Mouse (Mus musculus): ENCODE data around the gene Vasp.

Gene Vasp

DNA sequence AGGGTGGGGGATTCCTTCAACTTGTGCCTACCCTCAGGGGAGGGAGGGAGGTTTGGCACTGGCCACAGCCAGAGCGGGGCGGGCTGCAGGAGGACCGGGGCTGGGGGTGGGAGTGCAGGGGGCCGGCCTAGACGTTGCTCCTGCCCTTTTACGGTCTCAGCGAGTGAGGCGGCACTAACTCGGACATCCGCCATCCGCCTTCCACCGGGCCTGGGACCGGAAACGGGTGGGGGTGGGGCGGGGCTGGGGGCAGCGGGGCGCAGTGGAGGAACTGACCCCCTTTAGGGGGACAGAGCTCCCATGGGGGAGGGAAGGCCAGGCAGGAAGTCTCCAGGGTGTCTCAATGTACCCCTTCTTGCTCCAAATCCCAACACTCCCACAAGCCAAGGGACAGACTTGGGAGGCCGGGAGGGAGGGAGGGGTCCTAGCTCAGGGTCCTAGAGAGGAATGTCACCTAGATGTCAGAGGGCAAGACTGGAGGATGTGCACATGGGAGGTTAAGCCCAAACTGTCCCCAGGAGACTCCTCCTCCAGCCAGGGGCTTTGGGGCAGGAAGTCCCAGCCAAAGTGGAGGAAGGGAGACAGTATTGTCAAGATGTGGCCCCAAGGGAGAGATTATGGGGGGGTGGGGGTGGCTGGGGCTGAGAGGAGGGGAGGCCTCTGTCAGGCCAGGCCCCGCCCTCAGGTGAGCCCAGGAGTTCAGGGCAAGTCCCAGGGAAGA is 1.7 kb downstream of the Vasp start:
- no peak for DNase-seq

GRCm38 (mm10) chr7:19268993-19269681 is 2.5 kb downstream of the Vasp start:
- DNase-seq: no peak

DNA sequence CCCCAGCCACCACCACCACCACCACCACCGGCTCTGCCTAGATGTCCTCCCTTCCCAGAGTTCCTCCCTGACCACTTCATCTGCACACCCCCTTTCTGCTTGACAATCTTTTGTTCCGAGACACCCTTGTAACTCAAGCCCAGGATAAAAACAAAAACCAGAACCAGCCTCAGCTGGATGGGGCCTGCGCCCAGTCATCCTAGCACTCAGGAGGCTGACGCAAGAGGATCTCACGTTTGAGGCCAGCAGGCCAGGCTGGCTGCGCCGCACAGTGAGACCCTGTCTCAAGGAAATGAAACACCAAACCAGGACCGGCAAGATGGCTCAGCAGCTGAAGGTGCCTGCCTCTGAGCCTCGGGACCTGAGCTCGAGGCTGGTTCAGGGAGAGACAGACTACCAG is 4.6 kb downstream of the Vasp start:
- no peak for DNase-seq

GRCm38 (mm10) chr7:19265928-19266822 is 5.4 kb downstream of the Vasp start:
- DNase-seq: no peak

- DNase-seq: peak; percentile 55 to 58
These were observed 6.5 kb downstream of the Vasp start for GRCm38 (mm10) chr7:19265147-19265546.

- peak; percentile 42 to 44 for DNase-seq
These were observed 13.3 kb downstream of the Vasp start for GRCm38 (mm10) chr7:19258336-19258735.

DNA sequence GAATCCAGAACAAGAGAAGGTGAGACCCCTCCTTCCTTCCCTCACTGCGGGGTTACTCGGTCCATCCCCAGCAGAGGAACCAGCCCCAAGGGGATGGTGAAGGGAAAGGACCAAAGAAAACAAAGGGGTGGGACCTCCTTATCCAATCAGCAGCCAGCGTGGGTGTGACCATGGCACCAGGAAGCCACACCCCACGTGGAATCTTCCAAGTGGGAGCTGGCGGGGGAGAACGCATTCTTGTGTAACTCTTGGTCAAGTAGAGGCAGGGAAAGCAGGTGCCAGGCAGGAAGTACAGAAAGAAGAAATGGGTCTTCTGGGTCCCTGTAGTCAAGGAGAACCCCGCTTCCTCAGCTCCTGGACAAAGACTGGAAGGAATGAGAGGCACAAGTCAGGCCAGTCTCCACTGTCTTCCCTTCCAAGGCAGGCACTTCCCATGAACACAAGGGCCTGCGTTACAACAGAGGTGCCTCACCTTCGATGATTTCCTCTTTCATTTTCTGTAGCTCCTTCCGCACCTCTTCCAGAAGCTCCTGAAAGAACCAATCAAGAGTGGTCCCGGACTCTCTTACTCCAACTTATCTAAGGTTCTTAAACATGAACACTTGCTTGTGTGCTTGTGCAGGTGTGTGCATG is 14.1 kb downstream of the Vasp start:
- no peak for DNase-seq

DNA sequence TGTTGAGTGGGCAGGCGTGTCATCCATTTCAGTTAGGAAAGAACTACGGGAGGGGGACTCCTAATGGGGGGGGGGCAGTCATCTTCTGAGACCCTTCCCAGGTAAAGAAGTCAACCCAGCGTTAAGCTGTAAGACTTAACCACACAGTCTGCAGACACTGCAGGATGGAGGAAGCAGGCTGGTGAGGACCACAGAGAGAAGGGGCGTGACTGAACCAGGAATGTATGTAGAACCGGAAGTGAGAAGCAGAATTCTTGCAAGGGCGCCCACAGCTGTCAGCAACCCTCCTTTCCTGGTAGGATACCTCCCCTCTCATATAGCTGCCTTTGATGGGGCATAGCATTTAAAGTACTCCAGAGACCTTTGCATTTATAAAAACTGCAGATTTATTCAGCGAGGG is 15.1 kb downstream of the Vasp start:
- no peak for DNase-seq

GRCm38 (mm10) chr7:19255395-19255794 is 16.2 kb downstream of the Vasp start:
- no peak for DNase-seq

DNA sequence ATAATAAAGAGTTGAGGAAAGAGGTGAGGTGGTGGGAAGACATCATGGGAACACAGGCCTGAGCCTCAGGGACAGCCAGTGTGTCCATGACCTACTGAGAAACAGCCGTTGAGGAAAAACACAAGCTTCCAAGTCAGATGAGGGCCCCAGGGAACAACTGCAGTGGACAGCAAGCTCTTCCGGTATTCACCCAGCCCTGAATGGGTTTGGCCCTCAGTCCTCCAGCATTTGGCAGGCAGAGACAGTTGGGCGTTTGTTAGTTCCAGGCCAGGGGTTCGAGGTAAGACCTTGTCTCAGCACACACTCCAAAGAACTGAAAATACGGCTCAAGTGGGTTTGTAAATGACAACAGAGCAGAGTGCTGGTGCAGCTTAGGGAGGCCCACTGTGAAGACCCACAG is 18.2 kb downstream of the Vasp start:
- no peak for DNase-seq

DNA sequence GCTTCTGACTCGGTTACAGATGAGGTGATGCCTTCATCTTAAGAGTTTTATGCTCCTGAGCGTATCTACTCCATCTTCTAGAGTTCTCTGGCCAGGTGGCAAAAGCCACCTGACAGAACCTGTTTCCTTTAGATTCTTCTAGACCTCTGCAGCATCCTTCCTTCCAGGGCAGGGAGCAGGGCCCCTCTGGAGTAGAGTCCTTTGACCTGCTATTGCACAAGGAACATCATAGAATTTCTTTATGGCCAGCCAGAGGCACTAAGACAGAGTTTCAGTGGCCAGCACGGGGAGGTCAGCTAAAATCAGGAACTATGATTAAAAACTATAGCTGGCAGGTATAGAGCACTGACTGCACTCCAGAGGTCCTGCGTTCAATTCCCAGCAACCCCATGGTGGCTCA is 19.5 kb downstream of the Vasp start:
- no peak for DNase-seq

GRCm38 (mm10) chr7:19247511-19247910 is 24.1 kb downstream of the Vasp start:
- no peak for DNase-seq

GRCm38 (mm10) chr7:19246855-19247254 is 24.8 kb downstream of the Vasp start:
- DNase-seq: no peak

- no peak for DNase-seq
These were observed 26.5 kb downstream of the Vasp start for GRCm38 (mm10) chr7:19245083-19245482.

DNA sequence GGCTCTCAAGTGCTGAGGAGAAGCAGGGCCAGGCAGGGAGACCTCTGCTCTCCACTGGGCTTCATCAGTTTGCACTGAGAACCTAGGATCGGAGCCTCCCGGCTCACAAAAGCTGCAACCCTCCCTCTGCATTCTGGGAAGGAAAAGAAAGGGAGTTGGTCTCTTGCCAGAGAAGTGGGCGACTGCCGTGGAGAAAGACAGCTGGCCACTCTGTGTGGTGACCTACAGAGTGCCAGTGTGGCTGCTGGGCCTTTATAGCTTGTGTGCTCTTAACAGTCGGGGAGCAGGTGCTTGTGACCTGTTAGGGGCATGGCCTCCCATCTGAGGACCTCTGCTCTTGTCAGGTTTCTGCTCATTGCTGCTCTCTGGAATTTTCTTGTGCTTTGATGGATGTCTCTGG is 27.8 kb downstream of the Vasp start:
- no peak for DNase-seq

DNA sequence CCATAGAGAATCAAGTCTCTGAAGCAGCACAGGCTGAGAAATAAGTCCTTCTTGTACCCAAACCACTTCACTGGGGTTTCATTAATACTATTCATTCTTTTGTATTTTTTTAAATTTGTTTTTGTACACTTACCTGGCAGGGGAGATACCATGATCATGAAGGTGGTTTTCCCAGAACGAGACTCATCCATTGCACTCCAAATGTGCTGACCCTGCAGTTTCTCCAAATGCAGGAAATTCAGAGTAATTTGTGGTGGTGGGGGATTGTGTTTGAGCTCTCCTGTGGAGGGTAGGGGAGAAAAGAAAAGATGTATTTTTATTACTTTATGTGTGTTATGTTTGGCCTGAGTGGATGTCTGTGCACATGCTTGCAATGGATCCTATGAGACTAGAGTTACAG is 29.6 kb downstream of the Vasp start:
- no peak for DNase-seq

- peak in 1 of 2 experiments; percentile 44 for DNase-seq
These were observed 30.6 kb downstream of the Vasp start for GRCm38 (mm10) chr7:19240905-19241463.

- no peak for DNase-seq
These were observed 31.6 kb downstream of the Vasp start for GRCm38 (mm10) chr7:19239986-19240385.

- DNase-seq: peak; percentile 91 to 93
These were observed 32.2 kb downstream of the Vasp start for GRCm38 (mm10) chr7:19239423-19239822.

- no peak for DNase-seq
These were observed 33.3 kb downstream of the Vasp start for GRCm38 (mm10) chr7:19238344-19238743.

- DNase-seq: peak in 1 of 2 experiments; percentile 26
These were observed 35.2 kb downstream of the Vasp start for GRCm38 (mm10) chr7:19236411-19236810.

DNA sequence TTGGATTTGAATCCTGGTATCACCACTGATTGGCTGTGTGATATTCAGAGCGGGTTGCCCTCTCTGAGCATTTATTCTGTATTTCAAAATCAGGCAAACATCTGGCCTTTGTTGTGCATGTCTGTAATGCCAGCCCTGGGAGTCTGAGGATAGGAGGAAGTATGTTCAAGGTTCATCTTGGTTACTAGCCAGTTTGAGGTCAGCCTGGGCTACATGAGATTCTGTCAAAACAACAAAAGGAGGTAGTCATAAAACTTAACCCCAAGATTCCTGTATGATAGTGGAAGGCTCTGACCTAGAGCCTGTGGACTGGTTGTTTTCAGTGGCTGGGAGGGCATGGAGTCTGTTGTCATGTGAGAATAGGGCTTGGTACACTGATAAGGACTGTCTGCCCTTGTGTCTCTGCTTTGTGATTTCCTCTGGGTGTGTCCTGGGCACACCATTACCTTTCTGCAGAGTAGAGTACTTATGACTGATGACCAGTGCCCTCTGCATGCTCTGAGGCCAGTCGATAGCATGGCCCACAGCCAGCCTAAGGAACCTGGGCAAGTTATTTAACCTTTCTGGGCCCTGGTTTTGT is 36.4 kb downstream of the Vasp start:
- no peak for DNase-seq

All from cerebellum, adult 18-20 months (tissue).